Mouse (Mus musculus): ENCODE measurements at regions not wholly inside any gene's neighbourhood (a gene's known extent, or its start where the extent isn't known, plus 50 kb on each side); places are given as distances from the start of the nearest gene placed in this dataset.

DNA sequence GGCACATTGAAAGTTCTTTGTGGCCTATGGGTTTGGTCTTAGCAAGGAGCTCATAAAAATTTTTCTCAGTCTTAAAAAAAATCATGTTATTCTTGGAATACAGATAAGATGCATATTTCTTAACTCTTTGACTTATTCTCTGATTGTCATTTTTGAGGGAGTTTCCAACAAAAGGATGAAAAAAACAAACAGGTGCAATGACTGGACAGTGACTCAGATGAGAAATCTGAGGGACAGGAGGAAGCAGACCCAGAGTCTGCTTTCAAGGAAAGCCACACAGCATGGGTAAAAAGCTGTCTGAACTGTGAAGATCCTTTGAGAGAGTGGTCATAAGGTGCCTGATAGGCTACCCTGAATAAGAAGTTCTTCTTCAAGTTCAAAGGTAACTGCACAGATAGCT lies 363.8 kb upstream of the Marcks start:
- TF ChIP-seq CTCF (IDR thresholded peaks at IDR 0.05; ENCODE audit: borderline replicate concordance, extremely low read depth, insufficient read depth, insufficient read length) (no peak), POLR2A (IDR thresholded peaks at IDR 0.05; ENCODE audit: borderline replicate concordance, extremely low read depth, insufficient read depth, insufficient read length, poor library complexity, severe bottlenecking) (no peak)
